Mouse (Mus musculus) fibroblast of lung, adult 2 months (primary cell): ENCODE results near the gene Zfr2.
"Not testable (repeated sequence)": the region's sequence is repeated elsewhere in the genome, so short reads cannot be mapped to it uniquely, and the experiment has no call there.

Experiments used
- DNase-seq: peaks from one replicate; pipeline ENCODE4 v3.0.0-alpha.2; 2011; ENCODE audit warnings: low read depth

The Zfr2 gene

GRCm38 (mm10) chr10:81202978-81203720 is 29.8 kb upstream of the Zfr2 start:
- DNase-seq, result no peak

- no peak for DNase-seq
Observed at GRCm38 (mm10) chr10:81204137-81204536, 28.8 kb upstream of the Zfr2 start.

- DNase-seq, result no peak
Observed at GRCm38 (mm10) chr10:81210154-81210553, 22.8 kb upstream of the Zfr2 start.

GRCm38 (mm10) chr10:81216260-81216659 is 16.7 kb upstream of the Zfr2 start:
- DNase-seq, result no peak

DNA sequence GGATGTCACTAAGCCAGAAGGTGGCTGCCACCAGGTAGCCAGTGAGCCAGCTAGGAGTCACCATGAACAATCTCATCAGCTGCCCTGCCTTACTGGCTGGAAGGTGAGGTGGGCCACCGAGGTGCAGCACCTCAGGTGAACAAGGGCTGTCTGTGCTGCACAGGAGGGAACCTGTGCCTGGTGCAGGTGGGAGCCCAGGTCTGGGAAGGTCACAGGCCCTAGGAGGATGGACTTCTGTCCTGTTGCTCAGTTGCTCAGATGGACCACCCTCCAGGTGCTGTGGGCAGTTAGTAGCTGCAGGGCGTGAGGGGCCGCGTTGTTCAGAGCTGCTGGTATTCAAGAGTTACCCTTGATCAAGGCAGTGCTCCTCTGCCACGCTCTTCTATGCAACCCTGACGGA is 16.1 kb upstream of the Zfr2 start:
- no peak for DNase-seq

GRCm38 (mm10) chr10:81217267-81217666 is 15.7 kb upstream of the Zfr2 start:
- DNase-seq, result not testable (repeated sequence)

DNA sequence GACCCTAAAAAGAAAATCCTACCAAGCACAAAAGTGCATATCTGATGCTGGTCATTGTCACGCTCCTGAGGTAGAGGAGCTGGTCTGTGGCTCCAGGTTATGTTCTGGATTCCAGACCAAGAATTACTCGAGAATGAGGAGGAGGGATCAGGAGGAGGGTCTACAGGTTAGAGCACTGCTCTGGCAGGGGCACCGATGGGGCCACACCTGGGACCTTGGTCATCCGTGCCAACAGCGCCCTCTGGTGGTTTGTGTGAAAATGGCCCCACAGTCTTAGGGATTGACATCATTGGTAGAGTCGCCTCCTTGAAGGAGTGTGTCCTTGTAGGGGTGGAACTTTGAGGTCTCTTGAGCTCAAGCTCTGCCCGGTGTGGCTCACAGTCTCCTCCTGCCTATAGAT is 15.0 kb upstream of the Zfr2 start:
- no peak for DNase-seq

DNA sequence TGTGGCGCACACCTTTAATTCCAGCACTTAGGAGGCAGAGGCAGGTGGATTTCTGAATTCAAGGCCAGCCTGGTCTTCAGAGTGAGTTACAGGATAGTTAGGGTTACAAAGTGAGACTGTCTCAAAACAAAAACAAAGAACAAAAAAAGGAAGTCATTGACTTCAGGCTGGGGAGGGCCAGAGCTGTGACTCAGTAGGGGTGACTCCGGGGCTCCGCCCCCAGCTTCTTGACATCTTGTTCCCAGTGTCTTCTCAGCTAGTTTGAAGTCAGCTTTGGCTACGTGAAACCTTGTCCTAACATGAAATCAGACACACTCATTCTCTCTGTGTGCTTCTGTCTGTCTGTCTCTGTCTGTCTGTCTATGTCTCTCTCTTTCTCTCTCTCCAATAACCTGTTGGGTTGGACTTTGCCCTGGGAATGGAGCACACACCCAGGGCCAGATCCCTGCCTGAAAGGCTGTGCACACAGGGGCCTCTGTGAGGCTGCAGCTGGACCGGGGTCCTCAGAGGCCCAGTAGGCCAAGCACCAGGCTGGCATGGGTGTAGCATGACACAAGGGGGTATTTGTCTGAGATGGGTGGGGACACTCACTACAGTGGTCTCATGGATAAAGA is 11.4 kb upstream of the Zfr2 start:
- no peak for DNase-seq

GRCm38 (mm10) chr10:81223731-81224130 is 9.2 kb upstream of the Zfr2 start:
- not testable (repeated sequence) for DNase-seq

GRCm38 (mm10) chr10:81229735-81230437 is 3.1 kb upstream of the Zfr2 start:
- no peak for DNase-seq

DNA sequence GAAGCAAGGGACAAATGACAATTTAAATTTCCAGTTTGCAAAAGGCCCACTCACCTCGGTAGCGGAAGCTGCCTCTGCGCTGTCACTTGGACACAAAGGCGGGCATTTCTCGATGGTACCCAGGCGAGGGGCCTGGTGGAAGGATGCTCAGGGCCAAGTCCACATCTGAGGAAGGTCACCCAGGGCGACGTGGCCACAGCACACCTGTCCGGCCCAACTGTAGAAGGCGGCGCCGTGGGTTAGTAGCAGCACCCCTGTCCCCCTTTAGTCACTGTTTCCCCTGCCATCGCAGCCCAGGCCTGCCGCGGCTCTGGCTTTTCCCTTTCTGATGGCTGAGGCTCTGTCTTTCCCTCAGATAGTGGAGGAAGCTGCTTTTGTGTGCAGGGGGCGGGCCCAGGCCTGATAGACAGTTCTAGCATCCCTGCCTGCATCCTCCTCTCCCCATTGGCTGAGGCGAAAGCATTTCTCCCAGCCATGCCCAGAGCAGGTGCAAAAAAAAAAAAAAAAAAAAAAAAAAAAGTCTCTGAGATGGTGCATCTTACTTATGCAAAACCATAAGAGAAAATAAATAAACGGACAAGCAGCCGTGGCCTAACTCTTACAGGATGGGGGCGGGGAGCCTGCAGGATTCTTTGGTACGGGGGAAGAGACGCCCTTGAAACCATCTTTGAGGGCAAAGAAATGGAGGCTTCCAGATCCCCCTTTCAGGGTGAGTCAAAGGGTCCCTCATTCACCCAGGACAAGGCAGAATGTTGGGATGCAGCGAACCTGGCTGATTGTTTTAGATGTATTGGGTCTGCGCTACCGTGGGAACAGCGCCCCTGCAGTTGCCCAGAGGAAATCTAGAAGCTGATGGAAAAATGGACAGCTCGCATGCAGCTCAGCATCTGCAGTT is 2.3 kb upstream of the Zfr2 start, which contains the start of gene Atcay:
TSS of gene Atcay (minus strand) at position 396 of the 895 bp plus-strand sequence.
- no peak for DNase-seq

DNA sequence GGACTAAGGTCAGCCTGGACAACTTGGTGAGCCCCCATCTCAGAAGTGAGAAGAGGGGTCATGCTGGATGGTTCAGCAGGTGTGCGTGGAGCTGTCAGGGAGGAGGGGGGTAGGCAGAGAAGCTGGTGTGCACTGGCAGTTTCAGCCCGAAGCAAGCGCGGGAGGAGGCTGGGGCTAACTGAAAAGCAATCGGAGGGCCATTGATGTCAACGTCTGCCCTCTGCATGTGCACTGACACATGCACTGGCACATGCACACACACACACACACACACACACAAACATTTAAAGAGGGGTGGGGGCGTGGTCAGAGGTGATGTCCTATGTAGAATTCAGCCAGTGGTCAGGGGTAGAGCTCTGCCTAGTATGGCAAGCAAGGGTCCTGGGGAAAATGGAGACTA is 1.5 kb upstream of the Zfr2 start:
- no peak for DNase-seq

GRCm38 (mm10) chr10:81233226-81233585 is 251 bp downstream of the Zfr2 start:
- no peak for DNase-seq

- no peak for DNase-seq
Observed at GRCm38 (mm10) chr10:81234206-81234605, 1.3 kb downstream of the Zfr2 start.

- no peak for DNase-seq
Observed at GRCm38 (mm10) chr10:81236471-81237268, 3.7 kb downstream of the Zfr2 start.

GRCm38 (mm10) chr10:81238618-81239017 is 5.7 kb downstream of the Zfr2 start:
- DNase-seq, result no peak

DNA sequence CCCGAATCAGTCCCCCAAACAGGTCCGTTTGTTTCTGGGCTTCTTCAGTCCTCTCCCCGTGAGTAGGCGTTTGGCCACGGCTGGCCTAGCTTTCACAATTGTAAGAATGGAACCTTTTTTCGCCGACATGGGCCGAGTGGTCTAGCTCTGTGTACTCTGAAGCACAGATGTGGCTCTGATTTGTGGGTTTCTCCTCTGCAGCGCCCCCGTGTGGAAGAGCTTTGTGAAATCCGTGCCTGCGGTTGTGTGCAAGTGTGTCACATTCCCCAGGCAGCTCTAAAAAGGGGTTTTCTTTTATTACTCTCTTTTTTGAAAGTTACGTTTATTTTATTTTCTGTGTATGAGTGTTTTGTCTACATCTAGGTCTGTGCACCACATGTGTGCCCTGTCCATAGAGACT is 7.9 kb downstream of the Zfr2 start:
- no peak for DNase-seq

GRCm38 (mm10) chr10:81242021-81242420 is 9.1 kb downstream of the Zfr2 start:
- no peak for DNase-seq

DNA sequence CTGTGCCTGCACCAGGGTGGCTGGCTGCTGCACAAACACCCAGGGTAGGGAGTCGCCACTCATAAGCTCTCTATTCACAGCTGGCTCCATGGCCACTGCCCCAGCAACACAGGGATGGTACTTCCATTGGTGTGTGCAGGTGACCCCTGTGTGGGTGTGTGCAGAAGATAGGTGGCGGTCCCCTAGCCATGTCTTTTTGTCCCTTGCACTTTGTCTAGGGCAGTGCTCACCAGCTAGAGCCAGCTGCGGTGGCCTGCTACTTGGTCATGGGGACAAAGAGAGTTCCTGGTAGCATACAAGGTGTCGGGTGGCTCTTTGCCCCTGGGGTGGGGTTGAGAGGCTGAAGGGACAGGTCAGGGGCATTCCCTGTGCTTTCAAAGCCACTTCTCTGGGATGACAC is 11.2 kb downstream of the Zfr2 start:
- no peak for DNase-seq

DNA sequence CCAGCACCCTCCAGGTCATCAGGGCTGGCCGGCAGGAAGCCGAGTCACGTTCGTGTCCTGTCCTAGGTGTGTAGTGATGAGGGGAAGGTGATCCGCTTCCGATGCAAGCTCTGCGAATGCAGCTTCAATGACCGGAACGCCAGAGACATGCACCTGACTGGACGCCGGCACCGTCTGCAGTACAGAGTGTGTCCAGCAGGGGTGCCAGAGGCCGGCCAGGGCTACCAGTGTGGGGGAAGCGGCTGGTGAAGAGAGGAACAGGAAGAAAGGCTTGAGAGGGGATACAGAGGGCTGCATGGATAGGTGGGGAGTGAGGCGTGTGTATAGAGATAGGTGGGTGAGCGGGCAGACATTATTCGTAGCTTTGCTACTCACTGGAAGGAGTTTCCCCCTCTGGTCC is 11.6 kb downstream of the Zfr2 start:
- no peak for DNase-seq

GRCm38 (mm10) chr10:81245166-81245565 is 12.2 kb downstream of the Zfr2 start:
- DNase-seq, result no peak
